Mouse (Mus musculus): Measurements from ENCODE around the gene Hist1h1t.

- TF ChIP-seq CTCF (IDR thresholded peaks at IDR 0.05; ENCODE audit: borderline replicate concordance, control insufficient read depth, extremely low read depth, insufficient read depth, low read length, poor library complexity) (no peak), POLR2A (IDR thresholded peaks at IDR 0.05; ENCODE audit: control insufficient read depth, extremely low read depth, insufficient read depth, low read length, poor library complexity) (no peak)
These were observed 13.5 kb upstream of the Hist1h1t start for GRCm38 (mm10) chr13:23681990-23682582.

Measured in thymus, adult 2 months (tissue).